ENCODE assay signal across 22 mouse cellular contexts in genomic region chr11:70384136-70384535, GRCm38 (mm10). TPM values are rescaled to one million over a fixed set of nuclear protein-coding genes. Genes with fewer than 3 reads are reported as not detected.
A peak's percentile ranks its signal among the peaks of the same experiment; 100 is the strongest.
DNase-seq lines count a peak whose midpoint lies in the region; TF ChIP-seq lines count a peak whose summit lies in the region.
"Had no signal": no experiment of that assay in that cellular context is flagged by ENCODE, and none has a peak within 500 bp of the region (broad histone marks: within the 10 kb centered on the region; RNA-seq: fewer than 3 reads in every experiment).

No protein-coding gene starts in this region.

- peak; percentile 64 for DNase-seq in adrenal gland, adult 2 months
- no peak for DNase-seq in adrenal gland, postnatal 25 days
- peak; percentile 63 for DNase-seq in kidney, adult 2 months
- DNase-seq in kidney, postnatal 10 days: no peak
- DNase-seq in adrenal gland, postnatal 10 days: peak; percentile 32
- DNase-seq in large intestine, adult 2 months (ENCODE audit: low read depth, low spot score): peak; percentile 13
- no peak for DNase-seq in retina, embryonic 14.5 days (ENCODE audit: low spot score)
- DNase-seq: cerebellum, adult 11-12 months; cerebellum, adult 9-10 months; cerebellum, postnatal 36 days; gastrocnemius, adult 2 months; gastrocnemius, postnatal 25 days; heart, postnatal 4 days had no signal

- TF ChIP-seq CTCF in kidney, adult 2 months (conservative IDR thresholded peaks at IDR 0.05; ENCODE audit: insufficient read depth, insufficient read length, low read depth, low read length): no peak

- no peak overlapping the region for H3K27ac ChIP-seq in kidney, adult 2 months (ENCODE audit: insufficient read depth, low read depth, low read length)
- H3K27ac ChIP-seq: embryonic facial prominence, embryonic 15.5 days; forebrain, embryonic 10.5 days; gastrocnemius, adult 2 months; heart, embryonic 13.5 days; hindbrain, embryonic 12.5 days had no signal

- 26% methylated on average over 3 of the region's 3 CpGs for WGBS in kidney, adult 2 months
- WGBS in large intestine, adult 2 months: 29% methylated on average over 3 of the region's 3 CpGs

- H3K4me1 ChIP-seq in kidney, adult 2 months (ENCODE audit: control insufficient read depth, insufficient read depth, low read length): no peaks in the 10 kb centered on the region
- H3K4me1 ChIP-seq: embryonic facial prominence, embryonic 15.5 days; forebrain, embryonic 10.5 days; hindbrain, embryonic 12.5 days had no signal

- TF ChIP-seq POLR2A in kidney, adult 2 months (IDR thresholded peaks at IDR 0.05; ENCODE audit: low read depth, low read length): no peak

- H3K4me3 ChIP-seq in kidney, adult 2 months (ENCODE audit: insufficient read depth, low read depth, low read length): no peak overlapping the region
- H3K4me3 ChIP-seq: embryonic facial prominence, embryonic 15.5 days; erythroblast, embryonic 14.5 days; forebrain, embryonic 10.5 days; gastrocnemius, adult 2 months; heart, embryonic 13.5 days; hindbrain, embryonic 12.5 days had no signal

- no peaks in the 10 kb centered on the region for H3K27me3 ChIP-seq in kidney, adult 2 months (replicated peaks; ENCODE audit: control insufficient read depth, insufficient read depth, low read length)
- H3K27me3 ChIP-seq: embryonic facial prominence, embryonic 15.5 days; heart, embryonic 13.5 days; hindbrain, embryonic 12.5 days had no signal

- H3K36me3 ChIP-seq in kidney, adult 2 months (ENCODE audit: control insufficient read depth, insufficient read depth, low read length): no peaks in the 10 kb centered on the region

RNA-seq across cellular contexts. Expression of gene Pelp1, which starts 25.7 kb away (rescaled TPM):
- 10 to 100 TPM; 15.4 to 22.2 TPM for total RNA-seq in adrenal gland, adult 2 months (2021)
- 25.0 and 39.1 TPM in 2 replicates for polyA plus RNA-seq in adrenal gland, adult 2 months (2012; rRNA removed)
- 23.3 and 26.7 TPM in 2 replicates for total RNA-seq in adrenal gland, postnatal 25 days (2021)
- 12.4 and 12.9 TPM in 2 replicates for polyA plus RNA-seq in kidney, adult 2 months (2012; rRNA removed)
- 10 to 100 TPM; 23.2 to 24.6 TPM for total RNA-seq in adrenal gland, postnatal 10 days (2021)
- 11.9 and 12.4 TPM in 2 replicates for polyA plus RNA-seq in large intestine, adult 2 months (2012; rRNA removed)

RNA-seq across cellular contexts. Expression of gene Alox15, which starts 32.3 kb away (rescaled TPM):
- total RNA-seq in adrenal gland, adult 2 months (2021): 1 to 10 TPM; 2.8 to 6.8 TPM
- polyA plus RNA-seq in adrenal gland, adult 2 months (2012; rRNA removed): 1.1 and 2.7 TPM in 2 replicates
- 2.1 and 2.7 TPM in 2 replicates for total RNA-seq in adrenal gland, postnatal 25 days (2021)
- polyA plus RNA-seq in kidney, adult 2 months (2012; rRNA removed): 0.16 and 0.72 TPM in 2 replicates
- total RNA-seq in adrenal gland, postnatal 10 days (2021): 1 to 10 TPM; 2.0 to 2.5 TPM
- 1.3 and 4.1 TPM in 2 replicates for polyA plus RNA-seq in large intestine, adult 2 months (2012; rRNA removed)
- total RNA-seq: MEL had no signal
- polyA plus RNA-seq: C2C12; erythroblast, embryonic 14.5 days; forebrain, embryonic 14.5 days; hindbrain, embryonic 12.5 days; hindbrain, embryonic 16.5 days had no signal

RNA-seq across cellular contexts. Expression of gene Arrb2, which starts 48.3 kb away (rescaled TPM):
- total RNA-seq in adrenal gland, adult 2 months (2021): 10 to 100 TPM; 27.2 to 27.7 TPM
- polyA plus RNA-seq in adrenal gland, adult 2 months (2012; rRNA removed): 24.2 and 26.9 TPM in 2 replicates
- total RNA-seq in adrenal gland, postnatal 25 days (2021): 17.1 and 29.9 TPM in 2 replicates
- 30.2 and 33.7 TPM in 2 replicates for polyA plus RNA-seq in kidney, adult 2 months (2012; rRNA removed)
- 10 to 100 TPM; 21.7 to 26.0 TPM for total RNA-seq in adrenal gland, postnatal 10 days (2021)
- 31.7 and 36.2 TPM in 2 replicates for polyA plus RNA-seq in large intestine, adult 2 months (2012; rRNA removed)

Comparison
In these comparisons a context has a peak if more than half of its experiments do, and no peak if none do; other contexts are left out.
1. DNase-seq: peak in adrenal gland, adult 2 months (single experiment), kidney, adult 2 months (single experiment), adrenal gland, postnatal 10 days (single experiment) and large intestine, adult 2 months (single experiment); none in adrenal gland, postnatal 25 days (single experiment), kidney, postnatal 10 days (single experiment) and retina, embryonic 14.5 days (single experiment).